Mouse (Mus musculus) splenic B cell, adult 2 months (primary cell): ENCODE measurements at regions not wholly inside any gene's neighbourhood (a gene's known extent, or its start where the extent isn't known, plus 50 kb on each side); places are given as distances from the start of the nearest gene placed in this dataset.

Source experiments
- DNase-seq: peaks from one replicate; pipeline ENCODE4 v3.0.0-alpha.2; 2011; ENCODE audit warnings: low read depth, low spot score
- H3K27me3 ChIP-seq: 2 replicates; pipeline ENCODE4 v1.6.1; 2012; ENCODE audit warnings: mild to moderate bottlenecking, low read length, moderate library complexity, mixed read lengths; ENCODE audit not compliant: control insufficient read depth, poor library complexity, insufficient read depth, severe bottlenecking
- H3K36me3 ChIP-seq: 2 replicates; pipeline ENCODE4 v1.6.1; 2012; ENCODE audit warnings: mild to moderate bottlenecking, low read length, moderate library complexity, mixed read lengths; ENCODE audit not compliant: control insufficient read depth, poor library complexity, insufficient read depth, severe bottlenecking

GRCm38 (mm10) chr7:136570911-136571310, 323.5 kb upstream of the Mgmt start:
- Histone ChIP-seq H3K27me3 (no peaks in the 10 kb centered on the region), H3K36me3 (no peaks in the 10 kb centered on the region)
- no peak for DNase-seq

DNA sequence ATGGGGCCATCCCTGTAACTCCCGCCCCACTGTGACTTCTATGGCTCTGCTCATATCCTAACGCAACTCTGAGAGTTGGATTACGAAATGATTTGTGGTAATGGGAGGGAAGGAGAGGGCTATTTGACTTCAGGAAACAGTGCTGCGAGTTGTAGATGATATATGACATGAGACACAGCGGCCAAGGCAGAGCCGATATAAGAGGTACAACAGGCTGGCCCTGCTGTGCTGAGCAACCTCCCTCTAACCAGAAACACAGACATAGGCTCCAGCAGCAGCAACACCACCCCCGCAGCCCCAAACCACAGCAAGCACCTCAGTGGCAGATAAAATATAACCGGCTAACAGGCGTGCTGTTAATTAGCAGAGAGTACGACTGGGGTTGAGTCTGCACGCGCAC, 312.5 kb upstream of the Mgmt start:
- H3K27me3 ChIP-seq = no peaks in the 10 kb centered on the region
- no peaks in the 10 kb centered on the region for H3K36me3 ChIP-seq
- DNase-seq = no peak

DNA sequence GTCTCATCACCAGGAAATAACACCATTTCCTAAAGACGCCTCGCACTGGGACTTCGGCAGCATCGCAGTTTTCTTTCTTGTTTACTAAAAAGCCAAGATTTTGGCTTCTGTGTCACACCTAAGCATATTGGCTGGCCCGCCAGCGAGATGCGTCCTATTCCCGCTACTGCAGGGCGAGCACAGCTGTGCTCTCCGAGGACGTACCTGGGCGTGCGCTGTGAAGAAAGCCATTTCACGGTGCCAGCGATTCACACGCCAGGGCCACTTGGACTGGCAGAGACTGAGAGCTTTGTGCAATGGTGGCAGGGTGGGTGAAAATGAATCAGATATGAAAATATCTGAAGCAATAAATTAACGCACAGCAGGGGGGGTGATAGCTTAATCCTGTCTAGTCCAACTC, 310.1 kb upstream of the Mgmt start:
- H3K27me3 ChIP-seq = no peaks in the 10 kb centered on the region
- DNase-seq = no peak
- no peaks in the 10 kb centered on the region for H3K36me3 ChIP-seq

GRCm38 (mm10) chr7:136588491-136588890, 305.9 kb upstream of the Mgmt start:
- Histone ChIP-seq H3K27me3 (no peaks in the 10 kb centered on the region), H3K36me3 (no peaks in the 10 kb centered on the region)
- no peak for DNase-seq

DNA sequence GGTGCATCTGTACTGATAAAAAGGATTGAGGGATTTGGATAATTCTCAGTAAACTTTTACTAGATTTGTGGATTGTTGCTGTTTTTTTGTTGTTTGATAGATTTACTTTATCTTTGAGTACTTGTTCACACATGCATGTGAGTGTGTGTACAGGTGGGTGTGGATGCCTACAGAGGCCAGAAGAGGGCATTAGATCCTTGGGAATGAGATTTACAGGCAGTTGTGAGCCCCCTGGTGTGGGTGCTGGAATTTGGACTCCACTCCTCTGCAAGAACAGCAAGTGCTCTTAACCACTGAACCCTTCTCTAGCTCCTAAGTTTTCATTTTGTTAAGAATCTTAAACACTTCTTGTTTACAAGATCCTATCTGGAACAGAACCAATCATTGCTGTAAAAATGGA, 303.5 kb upstream of the Mgmt start:
- Histone ChIP-seq H3K36me3 (no peaks in the 10 kb centered on the region), H3K27me3 (no peaks in the 10 kb centered on the region)
- no peak for DNase-seq

- no peaks in the 10 kb centered on the region for H3K27me3 ChIP-seq
- no peak for DNase-seq
Observed at GRCm38 (mm10) chr7:136607278-136608120, 286.9 kb upstream of the Mgmt start.

DNA sequence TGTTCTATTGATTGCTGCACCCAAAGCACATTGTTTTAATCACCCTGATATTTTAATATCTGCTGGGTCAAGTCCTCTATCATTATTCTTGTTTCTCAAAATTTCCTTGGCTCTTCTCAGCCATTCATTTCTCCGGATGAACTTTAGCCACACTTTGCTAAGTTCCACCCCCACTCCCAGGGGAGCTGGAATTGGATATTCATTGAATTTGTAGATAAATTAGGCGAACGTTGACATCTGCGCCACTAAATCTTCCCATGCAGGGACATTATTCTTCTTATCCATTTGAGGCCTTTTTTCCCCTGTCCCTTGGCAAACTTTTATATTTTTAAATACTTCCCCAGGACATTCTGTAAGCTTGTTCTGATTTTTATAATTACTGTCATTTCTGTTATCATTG, 280.9 kb upstream of the Mgmt start:
- H3K27me3 ChIP-seq = no peaks in the 10 kb centered on the region
- no peaks in the 10 kb centered on the region for H3K36me3 ChIP-seq
- no peak for DNase-seq

More at GRCm38 (mm10) chr7:136607278-136608120, 286.9 kb upstream of the Mgmt start:
- no peaks in the 10 kb centered on the region for H3K36me3 ChIP-seq

- H3K36me3 ChIP-seq = no peaks in the 10 kb centered on the region
- H3K27me3 ChIP-seq = no peaks in the 10 kb centered on the region
- no peak for DNase-seq
Observed at GRCm38 (mm10) chr7:136624496-136624895, 269.9 kb upstream of the Mgmt start.

- Histone ChIP-seq H3K27me3 (no peaks in the 10 kb centered on the region), H3K36me3 (no peaks in the 10 kb centered on the region)
- no peak for DNase-seq
Observed at GRCm38 (mm10) chr7:136631089-136631488, 263.3 kb upstream of the Mgmt start.

DNA sequence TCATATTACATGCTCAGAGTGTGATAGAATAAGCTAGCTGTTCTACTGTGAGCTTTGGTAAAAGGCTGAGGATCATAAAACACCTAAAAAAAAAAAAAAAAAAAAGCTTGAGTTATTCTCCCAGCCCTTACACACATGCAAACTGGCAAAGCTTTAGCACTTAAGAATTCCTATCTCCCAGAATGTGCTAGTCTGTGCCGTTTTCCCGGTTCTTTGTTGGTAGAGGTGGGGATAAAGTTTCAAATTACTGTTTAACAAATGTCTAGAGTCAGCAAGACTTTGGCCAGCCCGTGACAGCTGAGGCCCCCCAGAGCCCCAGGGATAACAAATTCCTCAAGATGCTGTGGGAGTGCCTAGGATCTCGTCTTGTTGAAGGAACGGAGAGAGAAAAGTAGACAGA, 254.3 kb upstream of the Mgmt start:
- Histone ChIP-seq H3K36me3 (no peaks in the 10 kb centered on the region), H3K27me3 (no peaks in the 10 kb centered on the region)
- DNase-seq = no peak

DNA sequence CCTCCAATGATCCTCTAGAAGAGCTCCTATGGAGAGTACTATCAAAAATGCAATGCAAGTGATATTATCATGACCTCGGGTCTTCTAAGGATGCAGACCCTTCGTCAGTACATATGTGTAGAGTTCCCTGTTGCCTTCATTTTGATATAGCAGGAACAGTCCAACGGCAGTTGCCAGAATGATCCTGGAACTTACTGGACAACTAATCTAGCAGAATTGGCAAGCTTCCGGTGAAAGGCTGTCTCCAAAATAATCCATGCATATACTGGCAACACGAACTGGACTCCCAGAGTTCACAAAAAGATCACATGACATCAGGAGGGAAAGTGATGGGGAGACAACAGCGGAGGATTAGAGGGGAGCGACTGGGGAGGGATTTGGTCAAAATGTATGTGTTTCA, 253.6 kb upstream of the Mgmt start:
- Histone ChIP-seq H3K27me3 (no peaks in the 10 kb centered on the region), H3K36me3 (no peaks in the 10 kb centered on the region)
- DNase-seq = no peak

DNA sequence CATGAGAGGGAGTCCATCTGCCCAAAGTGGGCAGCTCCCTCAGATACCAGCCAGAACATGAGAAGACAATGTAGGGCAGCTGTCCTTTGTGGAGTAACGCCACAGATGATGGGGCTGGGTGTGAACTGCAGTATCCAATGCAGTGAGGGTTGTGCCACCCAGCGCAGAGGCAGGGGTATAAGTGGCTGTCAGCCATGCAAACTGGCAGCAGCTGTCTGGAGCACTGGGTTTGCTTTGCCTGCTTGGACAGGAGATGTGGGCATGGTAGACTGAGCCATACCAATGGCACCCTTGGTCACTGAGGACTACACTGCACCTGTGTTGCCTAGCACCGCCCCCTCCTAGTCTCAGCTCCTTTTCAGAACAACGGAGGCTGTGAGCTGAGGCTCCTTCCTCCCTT, 244.6 kb upstream of the Mgmt start:
- Histone ChIP-seq H3K27me3 (no peaks in the 10 kb centered on the region), H3K36me3 (no peaks in the 10 kb centered on the region)
- no peak for DNase-seq

- no peak for DNase-seq
- Histone ChIP-seq H3K36me3 (no peaks in the 10 kb centered on the region), H3K27me3 (no peaks in the 10 kb centered on the region)
Observed at GRCm38 (mm10) chr7:136659930-136660329, 234.5 kb upstream of the Mgmt start.

- no peak for DNase-seq
- Histone ChIP-seq H3K27me3 (no peaks in the 10 kb centered on the region), H3K36me3 (no peaks in the 10 kb centered on the region)
Observed at GRCm38 (mm10) chr7:136660401-136660800, 234.0 kb upstream of the Mgmt start.

- H3K27me3 ChIP-seq = no peaks in the 10 kb centered on the region
- no peaks in the 10 kb centered on the region for H3K36me3 ChIP-seq
- DNase-seq = no peak
Observed at GRCm38 (mm10) chr7:136664424-136665082, 229.9 kb upstream of the Mgmt start.
